Mouse (Mus musculus): ENCODE results near the gene Srxn1. TPM values are rescaled to one million over a fixed set of nuclear protein-coding genes. Genes with fewer than 3 reads are reported as not detected.

The Srxn1 gene
- total RNA-seq, 2 experiments from 2014 or later = 91.1 to 94.2 TPM

GRCm38 (mm10) chr2:152086451-152086850, 18.9 kb upstream of the Srxn1 start:
- DNase-seq (ENCODE audit: low spot score in 2 of 2) = no peak
- intact Hi-C loops (cut with DNase I) = loop anchor here (5.0 kb wide), 1 partner anchor 59 kb away; no protein-coding TSS in a partner anchor

DNA sequence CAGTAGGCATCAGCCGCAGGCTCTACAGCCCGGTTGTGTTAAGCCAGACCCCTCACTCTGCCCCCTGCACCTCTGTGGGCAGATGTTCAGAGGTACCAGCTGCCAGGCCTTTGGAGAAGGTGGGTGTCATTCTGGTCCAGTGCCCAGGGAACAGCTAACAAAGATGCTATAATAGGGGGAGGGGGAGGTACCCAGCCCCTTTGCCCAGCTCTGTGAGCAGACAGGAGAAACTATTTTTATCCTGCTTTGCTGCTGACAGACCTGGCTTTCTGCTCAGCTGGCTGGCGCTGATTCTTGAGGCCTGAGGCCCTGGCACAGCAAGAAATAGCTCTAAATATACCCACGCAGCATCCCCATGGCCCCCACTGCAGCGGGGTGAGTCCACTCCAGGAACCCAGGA, 18.2 kb upstream of the Srxn1 start:
- intact Hi-C loops (cut with DNase I) = loop anchor here (5.0 kb wide), 1 partner anchor 60 kb away; no protein-coding TSS in a partner anchor
- peak; percentile 46 to 47 for DNase-seq (ENCODE audit: low spot score in 2 of 2)

GRCm38 (mm10) chr2:152089078-152089477, 16.2 kb upstream of the Srxn1 start:
- peak; percentile 46 to 72 for DNase-seq (ENCODE audit: low spot score in 2 of 2)
- intact Hi-C loops (cut with DNase I) = loop anchor here (5.0 kb wide), 1 partner anchor 62 kb away; no protein-coding TSS in a partner anchor

DNA sequence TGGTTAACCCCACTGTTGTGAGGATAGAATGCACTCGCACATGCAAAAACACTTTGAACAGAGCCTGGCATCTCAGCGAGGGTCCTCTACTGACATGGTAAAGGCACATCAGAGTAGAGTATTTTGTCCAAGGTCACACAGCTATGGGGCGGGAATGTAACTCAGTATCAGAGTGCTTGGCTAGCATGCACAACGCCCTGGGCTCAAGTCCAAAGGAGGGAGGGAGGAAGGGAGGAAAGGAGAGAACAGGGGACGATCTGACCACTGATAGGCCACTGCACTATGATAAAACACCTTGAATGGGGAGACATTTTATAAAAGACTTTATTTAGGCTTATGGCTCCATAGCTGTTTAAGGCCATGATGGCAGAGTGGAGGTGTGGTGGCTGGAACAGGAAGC, 15.7 kb upstream of the Srxn1 start:
- no peak for DNase-seq (ENCODE audit: low spot score in 2 of 2)
- intact Hi-C loops (cut with DNase I) = loop anchor here (5.0 kb wide), 1 partner anchor 62 kb away; no protein-coding TSS in a partner anchor

DNA sequence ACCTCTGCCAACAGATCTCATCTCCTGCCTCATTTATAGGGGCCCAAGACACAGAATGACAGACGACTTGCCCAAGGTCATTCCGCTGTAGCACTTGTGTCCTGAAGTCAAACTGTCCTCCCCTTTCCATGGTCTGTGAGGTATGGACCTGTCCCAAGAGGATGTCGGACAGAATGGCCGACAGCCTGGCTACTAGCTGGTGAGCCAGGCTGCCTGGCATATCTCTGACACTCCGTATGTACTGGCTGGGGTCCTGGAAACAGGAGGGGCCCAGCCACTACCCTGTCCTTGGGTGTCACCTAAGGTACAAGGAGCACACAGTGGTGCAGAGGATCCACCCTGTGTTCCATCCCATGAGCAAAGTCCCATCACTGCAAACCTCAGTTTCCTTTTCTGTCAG, 14.8 kb upstream of the Srxn1 start:
- intact Hi-C loops (cut with DNase I) = no loop called here
- no peak for DNase-seq (ENCODE audit: low spot score in 2 of 2)

- intact Hi-C loops (cut with DNase I) = no loop called here
- no peak for DNase-seq (ENCODE audit: low spot score in 2 of 2)
These were observed 13.8 kb upstream of the Srxn1 start for GRCm38 (mm10) chr2:152091342-152092056.

- no peak for DNase-seq (ENCODE audit: low spot score in 2 of 2)
- intact Hi-C loops (cut with DNase I) = no loop called here
These were observed 12.4 kb upstream of the Srxn1 start for GRCm38 (mm10) chr2:152092927-152093326.

DNA sequence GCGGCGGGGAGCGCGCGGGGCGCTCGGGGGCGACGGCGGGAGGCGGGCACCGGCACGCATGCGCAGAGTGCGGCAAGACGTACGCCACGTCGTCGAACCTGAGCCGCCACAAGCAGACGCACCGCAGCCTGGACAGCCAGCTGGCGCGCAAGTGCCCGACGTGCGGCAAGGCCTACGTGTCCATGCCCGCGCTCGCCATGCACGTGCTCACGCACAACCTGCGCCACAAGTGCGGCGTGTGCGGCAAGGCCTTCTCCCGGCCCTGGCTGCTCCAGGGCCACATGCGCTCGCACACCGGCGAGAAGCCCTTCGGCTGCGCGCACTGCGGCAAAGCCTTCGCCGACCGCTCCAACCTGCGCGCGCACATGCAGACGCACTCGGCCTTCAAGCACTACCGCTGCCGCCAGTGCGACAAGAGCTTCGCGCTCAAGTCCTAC, 11.9 kb upstream of the Srxn1 start:
- peak; percentile 60 to 72 for DNase-seq (ENCODE audit: low spot score in 2 of 2)
- intact Hi-C loops (cut with DNase I) = no loop called here

- intact Hi-C loops (cut with DNase I) = no loop called here
- no peak for DNase-seq (ENCODE audit: low spot score in 2 of 2)
These were observed 10.3 kb upstream of the Srxn1 start for GRCm38 (mm10) chr2:152094856-152095545.

DNA sequence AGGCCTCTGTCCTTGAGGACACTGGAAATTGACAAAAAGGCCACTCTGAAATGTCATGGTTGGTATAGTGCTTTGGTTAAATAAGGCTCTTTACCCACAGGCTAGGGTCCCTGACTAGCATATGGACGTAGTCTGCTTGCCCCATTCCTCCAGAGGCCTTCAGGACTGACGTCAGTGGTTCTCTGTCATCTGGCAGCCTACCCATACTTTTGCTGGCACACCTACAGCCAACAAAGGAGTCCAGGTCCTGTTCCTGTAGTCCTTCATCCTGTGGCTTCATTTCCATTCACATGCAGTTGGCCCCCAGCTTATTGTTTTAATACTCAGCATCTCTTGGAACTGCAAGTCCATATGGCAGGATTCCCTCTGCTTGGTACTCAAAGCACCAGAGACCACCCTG, 8.4 kb upstream of the Srxn1 start:
- intact Hi-C loops (cut with DNase I) = no loop called here
- no peak for DNase-seq (ENCODE audit: low spot score in 2 of 2)

DNA sequence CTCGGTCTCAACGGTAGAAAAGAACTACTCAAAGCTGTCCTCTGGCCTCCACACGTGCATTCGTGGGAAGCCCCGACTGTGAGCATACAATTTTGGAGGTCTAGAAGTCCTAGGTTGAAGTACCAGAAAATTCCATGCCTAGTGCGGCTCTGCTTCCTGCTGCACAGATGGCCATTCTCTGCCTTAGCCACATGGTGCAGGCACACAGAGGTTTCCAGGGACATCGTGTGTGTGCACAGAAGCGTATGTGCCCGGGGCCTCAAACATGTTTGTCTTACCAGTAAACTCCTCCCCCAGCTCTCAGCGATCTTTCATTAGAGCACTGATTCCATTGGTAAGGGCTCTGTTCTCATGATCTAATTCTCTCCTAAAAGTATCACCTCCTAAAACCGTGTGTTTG, 7.4 kb upstream of the Srxn1 start:
- DNase-seq (ENCODE audit: low spot score in 2 of 2) = no peak
- intact Hi-C loops (cut with DNase I) = no loop called here

DNA sequence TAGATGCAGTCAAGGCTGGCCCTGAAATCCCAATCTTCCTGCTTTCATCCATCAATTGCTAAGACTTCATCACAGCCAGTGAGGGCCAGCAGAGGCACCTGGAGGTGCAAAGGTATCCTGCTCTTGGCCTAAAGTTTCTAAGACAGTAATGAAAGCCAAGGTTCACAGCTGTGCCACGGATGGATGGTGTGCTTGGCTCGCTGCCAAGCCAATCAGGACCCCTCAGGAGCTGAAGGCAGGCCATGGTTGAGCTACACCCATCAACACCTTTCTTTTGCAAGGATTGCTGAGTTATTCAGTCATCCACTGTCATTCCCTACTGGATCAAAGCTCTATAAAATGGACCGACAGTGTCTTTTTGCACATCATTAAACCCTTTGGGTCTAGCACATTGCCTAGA, 5.8 kb upstream of the Srxn1 start:
- intact Hi-C loops (cut with DNase I) = no loop called here
- DNase-seq (ENCODE audit: low spot score in 2 of 2) = no peak

DNA sequence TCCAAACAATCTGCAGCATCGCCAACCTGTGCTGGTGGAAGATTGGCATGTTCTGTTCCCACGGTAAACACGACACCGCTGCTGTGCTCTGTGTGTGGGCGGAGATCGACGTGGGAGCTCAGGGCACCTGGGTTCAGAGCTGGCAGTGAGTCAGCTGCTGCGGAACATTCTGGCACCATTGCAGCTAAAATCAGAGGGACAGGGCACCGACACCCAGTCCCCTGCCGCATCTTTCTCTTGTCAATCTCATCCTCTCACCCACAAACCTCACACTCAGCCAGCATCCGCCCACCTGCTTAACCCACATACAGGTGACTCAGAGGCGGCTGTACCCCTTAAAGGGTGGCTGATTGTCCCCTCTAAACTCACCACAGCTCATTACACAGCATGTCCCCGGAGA, 3.6 kb upstream of the Srxn1 start:
- peak; percentile 62 to 65 for DNase-seq (ENCODE audit: low spot score in 2 of 2)
- intact Hi-C loops (cut with DNase I) = loop anchor here (5.0 kb wide), 1 partner anchor 74 kb away; no protein-coding TSS in a partner anchor

- peak in 1 of 2 experiments; percentile 39 for DNase-seq (ENCODE audit: low spot score in 2 of 2)
- intact Hi-C loops (cut with DNase I) = loop anchor here (5.0 kb wide), 1 partner anchor 75 kb away; no protein-coding TSS in a partner anchor
These were observed 2.9 kb upstream of the Srxn1 start for GRCm38 (mm10) chr2:152102369-152102768.

- intact Hi-C loops (cut with DNase I) = loop anchor here (5.0 kb wide), 1 partner anchor 78 kb away; no protein-coding TSS in a partner anchor
- no peak for DNase-seq (ENCODE audit: low spot score in 2 of 2)
These were observed 502 bp upstream of the Srxn1 start for GRCm38 (mm10) chr2:152104711-152105317.

GRCm38 (mm10) chr2:152106225-152106595, 894 bp downstream of the Srxn1 start:
- no peak for DNase-seq (ENCODE audit: low spot score in 2 of 2)
- intact Hi-C loops (cut with DNase I) = no loop called here

GRCm38 (mm10) chr2:152106597-152106996, 1.3 kb downstream of the Srxn1 start:
- intact Hi-C loops (cut with DNase I) = no loop called here
- DNase-seq (ENCODE audit: low spot score in 2 of 2) = no peak

DNA sequence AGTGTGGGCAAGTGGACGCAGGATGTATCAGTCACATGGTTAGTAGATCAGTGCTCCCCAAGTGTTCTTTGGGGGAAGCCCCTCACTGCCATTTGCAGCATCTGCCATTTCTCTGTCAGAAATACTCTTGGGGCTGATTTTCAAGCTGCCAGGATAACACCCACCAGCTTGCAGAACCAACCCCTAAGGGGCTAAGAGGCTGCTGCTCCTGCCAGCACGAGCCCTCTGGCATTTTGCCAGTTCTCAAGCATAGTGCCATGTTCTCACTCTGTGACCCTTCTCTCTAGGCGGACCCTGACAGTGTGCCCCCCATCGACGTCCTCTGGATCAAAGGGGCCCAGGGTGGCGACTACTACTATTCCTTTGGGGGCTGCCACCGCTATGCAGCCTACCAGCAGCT, 3.4 kb downstream of the Srxn1 start:
- intact Hi-C loops (cut with DNase I) = no loop called here
- no peak for DNase-seq (ENCODE audit: low spot score in 2 of 2)

DNA sequence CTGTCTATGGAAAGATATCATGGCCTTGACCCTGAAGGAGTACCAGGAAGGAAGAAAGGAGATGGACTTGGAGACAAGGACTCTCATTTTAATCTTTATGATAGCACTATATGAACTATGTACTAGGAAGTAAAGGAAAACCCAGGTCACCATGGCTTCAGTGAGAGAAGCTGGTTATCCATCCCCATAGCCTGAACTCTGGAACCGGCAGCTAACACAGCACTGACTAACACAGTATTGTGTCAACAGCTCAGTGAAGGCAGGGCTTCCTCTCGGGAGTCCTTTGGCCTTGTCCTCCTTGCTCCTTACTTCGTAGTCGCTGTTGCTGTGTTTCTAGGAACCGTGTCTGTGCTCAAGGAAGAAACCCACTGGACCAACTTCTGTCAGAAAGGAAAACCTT, 4.1 kb downstream of the Srxn1 start:
- DNase-seq (ENCODE audit: low spot score in 2 of 2) = no peak
- intact Hi-C loops (cut with DNase I) = no loop called here

DNA sequence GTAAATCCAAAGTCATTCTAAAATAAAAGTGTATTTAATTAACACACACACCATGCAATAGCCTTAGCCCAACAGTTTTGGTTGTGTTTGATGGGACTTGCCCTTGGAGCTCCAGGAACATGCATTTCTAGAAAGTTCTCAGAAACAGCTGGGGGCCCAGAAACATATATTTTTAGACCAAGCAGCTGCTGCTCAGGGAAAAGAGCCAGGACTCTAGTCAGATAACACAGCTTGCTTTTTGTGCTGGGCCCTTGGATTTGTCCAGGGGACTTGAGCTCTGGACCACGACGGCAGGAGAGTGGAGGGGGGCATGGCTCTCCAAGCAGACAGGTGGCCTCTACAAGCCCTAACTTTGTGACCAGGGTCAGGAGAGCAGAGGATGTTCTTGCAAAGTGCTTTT, 6.0 kb downstream of the Srxn1 start:
- DNase-seq (ENCODE audit: low spot score in 2 of 2) = no peak
- intact Hi-C loops (cut with DNase I) = no loop called here

Data from left cerebral cortex, postnatal 36 days (tissue).